Mouse (Mus musculus) spleen, adult 2 months (tissue): ENCODE results near the gene Pank2.

Experiments used
- CTCF ChIP-seq: fragments of 200-500 bp; IDR thresholded peaks from 2 replicates; pipeline ENCODE4 v1.5.1; 2011; ENCODE audit warnings: mild to moderate bottlenecking, inconsistent platforms; ENCODE audit not compliant: insufficient read depth, insufficient read length, insufficient replicate concordance; ENCODE audit errors: extremely low read depth
- POLR2A ChIP-seq: fragments of 200-500 bp; IDR thresholded peaks from 2 replicates; pipeline ENCODE4 v1.6.1; 2011; ENCODE audit warnings: low read depth, low read length, inconsistent platforms

- TF ChIP-seq CTCF (no peak), POLR2A (no peak)
Measured at GRCm38 (mm10) chr2:131275493-131275892, 13.2 kb downstream of the Pank2 start.
